Mouse (Mus musculus) embryo, embryonic 9.5 days (tissue): ENCODE results near the gene Tor4a.
A peak's percentile ranks its signal among the peaks of the same experiment; 100 is the strongest.

Source experiments
- DNase-seq: peaks from one replicate; pipeline ENCODE4 v3.0.0-alpha.2; 2017; ENCODE audit errors: extremely low spot score

The Tor4a gene

GRCm38 (mm10) chr2:25187841-25188240 lies 8.8 kb downstream of the Tor4a start:
- no peak for DNase-seq

GRCm38 (mm10) chr2:25186575-25186930 lies 10.1 kb downstream of the Tor4a start:
- no peak for DNase-seq

GRCm38 (mm10) chr2:25185625-25186574 lies 10.8 kb downstream of the Tor4a start:
- peak; percentile 91 for DNase-seq

GRCm38 (mm10) chr2:25184496-25184895 lies 12.2 kb downstream of the Tor4a start:
- DNase-seq = no peak

- no peak for DNase-seq
These were observed 13.3 kb downstream of the Tor4a start for GRCm38 (mm10) chr2:25183336-25183735.

- DNase-seq = no peak
These were observed 14.0 kb downstream of the Tor4a start for GRCm38 (mm10) chr2:25182664-25183063.

GRCm38 (mm10) chr2:25181891-25182397 lies 14.7 kb downstream of the Tor4a start:
- no peak for DNase-seq

GRCm38 (mm10) chr2:25180973-25181890 lies 15.5 kb downstream of the Tor4a start:
- DNase-seq = peak; percentile 71

- peak; percentile 96 for DNase-seq
These were observed 16.2 kb downstream of the Tor4a start, which contains the start of gene Nrarp for GRCm38 (mm10) chr2:25180478-25180903. Gene Nrarp, plus strand, starts transcription at chr2:25180758.

- no peak for DNase-seq
These were observed 17.0 kb downstream of the Tor4a start for GRCm38 (mm10) chr2:25179566-25180217.

- DNase-seq = no peak
These were observed 18.3 kb downstream of the Tor4a start for GRCm38 (mm10) chr2:25178285-25178972.

- peak; percentile 71 for DNase-seq
These were observed 19.0 kb downstream of the Tor4a start for GRCm38 (mm10) chr2:25177685-25178084.

- no peak for DNase-seq
These were observed 19.6 kb downstream of the Tor4a start for GRCm38 (mm10) chr2:25177076-25177475.

GRCm38 (mm10) chr2:25176573-25176972 lies 20.1 kb downstream of the Tor4a start:
- DNase-seq = no peak

- no peak for DNase-seq
These were observed 21.0 kb downstream of the Tor4a start for GRCm38 (mm10) chr2:25175690-25176078.

- DNase-seq = no peak
These were observed 21.6 kb downstream of the Tor4a start for GRCm38 (mm10) chr2:25174866-25175689.

GRCm38 (mm10) chr2:25173821-25174220 lies 22.9 kb downstream of the Tor4a start:
- DNase-seq = no peak

- DNase-seq = no peak
These were observed 24.1 kb downstream of the Tor4a start for GRCm38 (mm10) chr2:25172629-25173028.

GRCm38 (mm10) chr2:25171769-25172153 lies 24.9 kb downstream of the Tor4a start:
- DNase-seq = no peak

GRCm38 (mm10) chr2:25171101-25171768 lies 25.5 kb downstream of the Tor4a start:
- DNase-seq = no peak
